Mouse (Mus musculus) hindbrain, embryonic 11.5 days (tissue): ENCODE results near the gene Traf1. TPM values are rescaled to one million over a fixed set of nuclear protein-coding genes. Genes with fewer than 3 reads are reported as not detected.

Experiments used
- ATAC-seq: fragments of 200-750 bp; cut with Nextera tagmentation; 2 replicates; pipeline ENCODE4 v1.8.0; 2017; ENCODE audit warnings: mild to moderate bottlenecking, moderate TSS enrichment, moderate library complexity; ENCODE audit not compliant: low FRiP score
- DNase-seq: peaks from one replicate; pipeline ENCODE4 v3.0.0-alpha.2; 2015; ENCODE audit warnings: low spot score
- H3K27ac ChIP-seq: fragments of 300-500 bp; sonication (generic); 2 replicates; pipeline ENCODE4 v1.5.1; 2014; ENCODE audit warnings: mild to moderate bottlenecking, low read depth, low read length
- H3K27me3 ChIP-seq: fragments of 300-500 bp; sonication (generic); 2 replicates; pipeline ENCODE4 v1.6.1; 2014; ENCODE audit warnings: mild to moderate bottlenecking, low read length, moderate library complexity, mixed read lengths; ENCODE audit not compliant: control insufficient read depth, insufficient read depth
- H3K36me3 ChIP-seq: fragments of 300-500 bp; sonication (generic); 2 replicates; pipeline ENCODE4 v1.6.1; 2014; ENCODE audit warnings: mild to moderate bottlenecking, low read length, moderate library complexity, mixed read lengths; ENCODE audit not compliant: control insufficient read depth, insufficient read depth
- H3K4me1 ChIP-seq: fragments of 300-500 bp; sonication (generic); replicated peaks from 2 replicates; pipeline ENCODE4 v1.6.1; 2014; ENCODE audit warnings: low read length, mixed read lengths; ENCODE audit not compliant: control insufficient read depth, insufficient read depth
- H3K4me2 ChIP-seq: fragments of 300-500 bp; sonication (generic); replicated peaks from 2 replicates; pipeline ENCODE4 v1.6.1; 2014; ENCODE audit warnings: mild to moderate bottlenecking, low read depth, low read length
- H3K4me3 ChIP-seq: fragments of 300-500 bp; sonication (generic); 2 replicates; pipeline ENCODE4 v1.5.1; 2014; ENCODE audit warnings: low read depth, low read length
- H3K9ac ChIP-seq: fragments of 300-500 bp; sonication (generic); 2 replicates; pipeline ENCODE4 v1.6.1; 2014; ENCODE audit warnings: low read depth, low read length
- H3K9me3 ChIP-seq: fragments of 300-500 bp; sonication (generic); 2 replicates; pipeline ENCODE4 v1.6.1; 2016; ENCODE audit warnings: low read length; ENCODE audit not compliant: control insufficient read depth
- WGBS: fragments of 180-500 bp; shearing (Covaris S2); extraction: QIAGEN DNeasy Blood & Tissue Kit; methylation state at CpG from one replicate; pipeline ENCODE4 v1.1.7; 2014; 5-methylcytosine and 5-hydroxymethylcytosine counted together
- polyA plus RNA-seq: library from polyadenylated mRNA; unstranded; fragments of >200 nt; fragmentation: Nextera tagmentation; extraction: Ambion mirVana; gene quantifications from 2 replicates; pipeline ENCODE4 v1.2.1, GENCODE M21; 2014

The Traf1 gene
- polyA plus RNA-seq, 1 experiment from 2014 or later: 0.28 TPM

GRCm38 (mm10) chr2:34914069-34914822 is 47.3 kb downstream of the Traf1 start:
- Histone ChIP-seq H3K36me3 (no peaks in the 10 kb centered on the region), H3K9ac (peak overlapping the region; percentile 51), H3K4me3 (peak overlapping the region; percentile 57), H3K4me2 (peak overlapping the region; percentile 95), H3K27ac (no peak overlapping the region), H3K27me3 (peaks cover 23% of the 10 kb centered on the region), H3K9me3 (no peaks in the 10 kb centered on the region), H3K4me1 (peaks cover 2% of the 10 kb centered on the region; the same call in 1 of the 2 replicates)
- 6% methylated on average over 40 of the region's 50 CpGs for WGBS
- ATAC-seq (peak; percentile 64; the same call in 1 of the 2 replicates), DNase-seq (peak; percentile 47)

DNA sequence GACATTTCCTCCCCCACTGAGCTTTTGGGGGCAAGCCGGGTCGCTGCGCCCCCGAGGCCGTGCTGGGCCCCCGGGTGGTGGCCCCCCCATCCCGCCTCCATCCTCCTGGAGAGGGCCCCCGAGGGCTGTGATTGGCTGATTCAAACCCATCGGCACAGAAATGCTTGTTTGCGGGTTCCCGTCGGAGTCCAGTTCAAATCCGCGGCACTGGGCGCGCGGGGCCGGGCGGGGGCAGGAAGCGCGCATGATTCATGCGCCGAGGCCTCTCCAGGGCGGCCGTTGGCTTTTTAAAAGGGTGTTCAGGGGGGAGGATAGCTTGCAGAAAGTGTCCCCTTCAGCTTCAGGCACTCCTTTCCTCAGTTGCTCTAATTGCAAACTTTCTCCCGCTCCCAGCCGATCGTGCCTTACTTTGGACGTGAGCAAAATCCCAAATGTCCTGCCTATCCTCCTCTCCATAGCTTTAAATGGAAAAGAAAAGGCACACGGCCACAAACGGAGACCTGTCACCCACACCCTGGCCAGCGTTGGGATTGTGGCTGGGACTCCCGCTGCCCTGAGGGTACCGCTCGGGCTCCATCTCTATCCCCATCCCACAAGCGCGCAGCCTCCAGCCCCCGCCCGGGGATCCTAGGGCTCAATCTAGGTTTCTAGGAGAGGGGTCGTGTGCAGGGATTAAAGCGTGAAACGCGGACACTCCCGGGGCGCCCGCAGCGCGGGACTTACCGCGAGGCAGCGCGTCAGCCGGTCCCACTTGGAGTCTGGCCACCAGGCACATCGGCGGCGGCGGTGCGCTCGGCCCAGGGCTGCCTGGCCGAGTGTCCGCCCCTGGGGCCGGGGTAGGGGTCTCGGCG is 48.1 kb downstream of the Traf1 start, which contains the start of gene Phf19:
Gene Phf19, minus strand, starts transcription at position 809 of the 851 bp plus-strand sequence.
- no peak within 1 kb of the TSS for H3K27ac ChIP-seq
- peak within 1 kb of the TSS; percentile 51 for H3K9ac ChIP-seq
- WGBS: under 1% methylated on average over 56 of the region's 64 CpGs
- peaks cover 2% of the 10 kb centered on the region; the same call in 1 of the 2 replicates for H3K4me1 ChIP-seq
- H3K4me2 ChIP-seq: peak within 1 kb of the TSS; percentile 95
- peak within 1 kb of the TSS; percentile 57 for H3K4me3 ChIP-seq
- H3K36me3 ChIP-seq: no peaks in the 10 kb centered on the region
- peak; percentile 56 for DNase-seq
- H3K9me3 ChIP-seq: no peaks in the 10 kb centered on the region
- peak; percentile 79 for ATAC-seq
- peaks cover 23% of the 10 kb centered on the region for H3K27me3 ChIP-seq

GRCm38 (mm10) chr2:34912613-34913012 is 49.0 kb downstream of the Traf1 start:
- peak overlapping the region; percentile 95 for H3K4me2 ChIP-seq
- H3K4me3 ChIP-seq: peak overlapping the region; percentile 57; the same call in 1 of the 2 replicates
- H3K27me3 ChIP-seq: peaks cover 23% of the 10 kb centered on the region
- no peak overlapping the region for H3K9ac ChIP-seq
- WGBS: 39% methylated on average over 7 of the region's 7 CpGs
- DNase-seq: no peak
- H3K27ac ChIP-seq: no peak overlapping the region
- no peaks in the 10 kb centered on the region for H3K9me3 ChIP-seq
- ATAC-seq: no peak; the same call in 1 of the 2 replicates
- no peaks in the 10 kb centered on the region for H3K36me3 ChIP-seq
- H3K4me1 ChIP-seq: peaks cover 2% of the 10 kb centered on the region; the same call in 1 of the 2 replicates

- Histone ChIP-seq H3K4me2 (no peak overlapping the region), H3K36me3 (no peaks in the 10 kb centered on the region), H3K4me3 (no peak overlapping the region), H3K9me3 (no peaks in the 10 kb centered on the region), H3K27ac (no peak overlapping the region), H3K9ac (no peak overlapping the region), H3K27me3 (peaks cover 23% of the 10 kb centered on the region), H3K4me1 (peaks cover 2% of the 10 kb centered on the region; the same call in 1 of the 2 replicates)
- no peak for ATAC-seq
- WGBS: 85% methylated on average over 5 of the region's 5 CpGs
- no peak for DNase-seq
Observed at GRCm38 (mm10) chr2:34911871-34912270, 49.7 kb downstream of the Traf1 start.

DNA sequence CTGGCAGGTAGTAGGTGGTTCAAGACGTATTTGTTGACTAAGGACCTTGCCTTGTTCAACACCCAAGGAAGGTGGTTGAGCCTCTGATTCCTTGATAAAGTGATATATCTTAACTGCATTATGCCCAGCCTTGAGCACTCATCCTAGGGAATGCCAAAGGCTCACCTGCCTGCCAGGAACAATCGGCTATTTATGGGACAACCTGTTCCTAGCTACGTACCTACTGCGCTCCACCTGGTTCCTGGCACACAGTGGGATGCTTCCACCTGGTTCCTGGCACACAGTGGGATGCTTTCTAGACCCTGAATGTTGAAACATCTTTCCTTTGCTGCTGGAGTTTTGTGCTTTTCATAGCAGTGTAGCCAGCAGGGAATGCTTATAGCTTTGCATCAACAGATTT is 51.9 kb downstream of the Traf1 start:
- no peak overlapping the region for H3K9ac ChIP-seq
- peaks cover 2% of the 10 kb centered on the region; the same call in 1 of the 2 replicates for H3K4me1 ChIP-seq
- H3K9me3 ChIP-seq: no peaks in the 10 kb centered on the region
- H3K27me3 ChIP-seq: peaks cover 19% of the 10 kb centered on the region
- no peak for ATAC-seq
- DNase-seq: no peak
- whole genome bisulfite sequencing: 88% methylated on average over 4 of the region's 4 CpGs
- H3K36me3 ChIP-seq: no peaks in the 10 kb centered on the region
- no peak overlapping the region for H3K4me2 ChIP-seq
- no peak overlapping the region for H3K27ac ChIP-seq
- H3K4me3 ChIP-seq: no peak overlapping the region

GRCm38 (mm10) chr2:34906861-34907604 is 54.5 kb downstream of the Traf1 start:
- Histone ChIP-seq H3K4me3 (no peak overlapping the region), H3K27ac (no peak overlapping the region), H3K4me2 (no peak overlapping the region), H3K4me1 (no peaks in the 10 kb centered on the region; the same call in 1 of the 2 replicates), H3K9me3 (no peaks in the 10 kb centered on the region), H3K9ac (no peak overlapping the region), H3K36me3 (no peaks in the 10 kb centered on the region), H3K27me3 (peaks cover 2% of the 10 kb centered on the region)
- DNase-seq (peak; percentile 11), ATAC-seq (no peak)
- 50% methylated on average over 12 of the region's 12 CpGs for WGBS

GRCm38 (mm10) chr2:34906426-34906825 is 55.1 kb downstream of the Traf1 start:
- Histone ChIP-seq H3K4me1 (no peaks in the 10 kb centered on the region; the same call in 1 of the 2 replicates), H3K36me3 (no peaks in the 10 kb centered on the region), H3K9ac (no peak overlapping the region), H3K27me3 (no peaks in the 10 kb centered on the region; the same call in 1 of the 2 replicates), H3K27ac (no peak overlapping the region), H3K4me2 (no peak overlapping the region), H3K4me3 (no peak overlapping the region), H3K9me3 (no peaks in the 10 kb centered on the region)
- DNase-seq (no peak), ATAC-seq (no peak)
- 63% methylated on average over 6 of the region's 6 CpGs for WGBS
